Mouse (Mus musculus) brain, embryonic 14.5 days (tissue): Measurements from ENCODE around the gene Prkd1. TPM values are rescaled to one million over a fixed set of nuclear protein-coding genes. Genes with fewer than 3 reads are reported as not detected.

Source experiments
- DNase-seq: peaks from one replicate; pipeline ENCODE4 v3.0.0-alpha.2; 2011; ENCODE audit warnings: low read depth
- CTCF ChIP-seq: fragments of 200-500 bp; IDR thresholded peaks from 2 replicates; pipeline ENCODE4 v1.5.1; 2012; ENCODE audit warnings: inconsistent platforms, mild to moderate bottlenecking, moderate library complexity, borderline replicate concordance; ENCODE audit not compliant: insufficient read depth, insufficient read length; ENCODE audit errors: extremely low read depth
- POLR2A ChIP-seq: fragments of 200-500 bp; IDR thresholded peaks from 2 replicates; pipeline ENCODE4 v1.6.1; 2012; ENCODE audit warnings: mild to moderate bottlenecking, inconsistent platforms, borderline replicate concordance; ENCODE audit not compliant: poor library complexity, insufficient read depth, insufficient read length, severe bottlenecking; ENCODE audit errors: extremely low read depth
- polyA plus RNA-seq: library from polyadenylated mRNA; depleted of rRNA; stranded (reverse); fragments of >200 nt; gene quantifications from 2 replicates; pipeline ENCODE4 v1.2.3, GENCODE M21; 2012

The Prkd1 gene
- polyA plus RNA-seq, 1 experiment, result 5.0 TPM

DNA sequence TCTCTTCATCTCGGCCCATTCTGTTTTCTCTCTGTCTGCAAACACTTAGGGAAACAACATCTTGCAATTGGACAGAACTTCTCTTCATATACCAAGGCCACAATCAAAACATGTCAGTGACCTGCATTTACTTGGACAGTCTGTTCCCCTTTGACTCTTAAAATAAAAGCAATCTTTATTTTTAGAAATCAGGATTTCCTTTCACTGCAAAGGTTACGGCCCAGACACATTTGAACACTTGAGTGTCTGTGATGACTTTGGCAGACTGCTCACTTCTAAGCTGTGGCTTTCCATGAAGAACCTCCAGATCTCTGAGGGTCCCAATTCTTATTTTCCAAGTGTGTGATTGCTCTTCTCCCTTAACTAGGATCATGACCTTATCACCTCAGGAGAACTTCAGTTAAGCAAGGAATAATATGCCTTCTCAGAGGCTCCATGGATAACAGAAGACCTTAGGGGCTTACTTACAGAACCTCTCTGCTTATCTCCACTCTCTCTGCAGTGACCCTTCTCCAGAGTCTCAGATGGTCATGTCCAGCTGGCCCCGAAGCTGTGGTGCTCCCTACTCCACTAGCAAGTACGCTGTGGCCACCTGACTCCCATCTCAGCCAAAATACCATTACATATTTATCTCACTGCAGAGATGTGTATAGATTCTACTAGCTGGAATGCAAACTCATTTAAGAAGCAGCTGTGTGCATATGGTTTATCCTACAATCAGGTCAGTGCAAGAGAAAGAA, 137.2 kb downstream of the Prkd1 start:
- no peak for DNase-seq
- TF ChIP-seq CTCF (no peak), POLR2A (no peak)

DNA sequence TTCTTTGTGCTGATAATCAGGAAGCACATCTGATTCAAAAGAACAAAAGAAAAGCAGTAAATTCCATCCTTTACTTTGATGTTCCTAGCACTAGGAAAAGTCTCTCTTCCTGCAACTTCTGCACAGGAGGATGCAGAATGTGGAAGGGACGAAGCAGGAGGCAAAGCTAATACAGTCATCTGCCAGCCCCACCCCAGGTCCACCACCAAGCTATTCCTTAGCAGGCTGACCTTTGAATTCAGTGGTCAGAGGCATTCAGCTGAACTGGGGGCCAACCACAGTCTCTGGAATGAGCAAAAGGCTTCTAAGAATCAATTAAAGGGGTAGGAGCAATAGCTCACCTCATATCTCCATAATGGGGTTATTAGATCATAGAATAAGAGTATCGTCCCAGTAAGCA, 140.1 kb downstream of the Prkd1 start:
- DNase-seq, result no peak
- TF ChIP-seq POLR2A (no peak), CTCF (no peak)

DNA sequence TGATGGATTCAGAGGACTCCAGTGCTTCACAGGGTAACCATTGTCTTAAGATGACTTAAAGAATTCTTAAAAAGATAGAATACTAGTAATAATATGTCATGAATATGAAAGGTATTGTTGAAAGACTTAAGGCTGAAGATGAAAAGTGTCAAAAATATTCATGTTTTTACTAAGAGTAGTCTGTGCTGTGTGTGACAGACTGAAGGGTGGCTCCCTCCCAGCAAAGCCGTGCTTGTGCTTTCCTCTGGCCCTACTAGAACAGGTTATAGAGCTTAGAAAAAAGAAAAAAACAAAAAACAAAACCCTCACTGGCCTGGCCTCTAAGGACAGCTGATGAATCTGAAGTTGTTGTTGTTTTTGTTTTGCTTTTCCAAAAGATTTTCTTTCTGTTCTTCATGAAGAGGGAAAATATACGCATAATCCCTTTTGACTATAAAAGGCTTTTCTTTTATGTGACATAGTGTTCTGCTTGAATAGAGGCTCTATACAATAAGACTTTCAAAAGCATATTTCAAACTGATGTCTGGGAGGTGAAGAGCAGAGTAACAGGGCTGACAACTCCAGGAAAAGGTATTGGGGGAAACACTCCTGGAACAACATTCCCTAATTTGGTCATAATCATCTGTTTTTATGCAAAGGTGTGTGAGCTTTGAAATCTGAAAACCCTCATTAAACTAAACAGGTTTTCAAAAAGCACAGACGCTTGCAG, 148.9 kb downstream of the Prkd1 start:
- TF ChIP-seq CTCF (no peak), POLR2A (no peak)
- DNase-seq, result no peak

DNA sequence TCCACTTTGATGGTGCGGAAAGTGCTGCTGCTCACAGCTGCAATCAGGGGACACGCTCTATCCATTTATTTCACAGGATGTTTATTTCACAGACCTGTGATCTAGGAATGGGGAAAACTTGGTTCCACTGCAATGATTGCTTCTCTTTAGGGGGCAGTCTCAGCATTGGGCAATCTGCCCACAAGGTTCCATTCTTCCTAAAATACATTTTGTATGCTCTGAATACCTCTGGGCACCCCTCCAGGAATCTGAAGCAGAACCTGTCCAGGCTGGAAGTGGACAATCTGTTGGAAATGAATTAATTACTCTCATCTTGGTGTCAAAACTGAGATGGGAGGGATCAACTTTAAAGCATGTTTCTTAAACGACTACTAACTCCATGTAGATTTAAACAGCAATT, 152.9 kb downstream of the Prkd1 start:
- TF ChIP-seq CTCF (no peak), POLR2A (no peak)
- DNase-seq, result peak; percentile 63

DNA sequence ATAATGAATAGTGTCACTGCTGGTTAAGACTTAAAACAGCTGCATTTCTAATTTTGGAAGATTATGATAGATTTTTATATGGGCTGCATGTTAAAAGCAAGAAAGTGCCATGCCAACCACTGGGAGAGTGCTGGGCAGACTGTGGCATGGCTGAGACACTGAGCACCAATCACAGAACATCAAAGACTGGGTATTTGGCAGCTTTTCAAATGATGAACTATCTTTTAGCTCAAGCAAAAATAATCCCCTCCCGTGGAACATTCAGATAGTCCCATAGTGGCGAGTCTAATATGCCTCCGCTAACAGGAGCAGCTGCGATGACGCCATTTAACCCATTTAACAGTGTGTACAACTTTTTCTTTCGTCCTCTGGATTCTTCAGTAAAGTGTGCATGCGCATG, 169.1 kb downstream of the Prkd1 start:
- DNase-seq, result peak; percentile 64
- no peak for TF ChIP-seq POLR2A
- no peak for TF ChIP-seq CTCF

DNA sequence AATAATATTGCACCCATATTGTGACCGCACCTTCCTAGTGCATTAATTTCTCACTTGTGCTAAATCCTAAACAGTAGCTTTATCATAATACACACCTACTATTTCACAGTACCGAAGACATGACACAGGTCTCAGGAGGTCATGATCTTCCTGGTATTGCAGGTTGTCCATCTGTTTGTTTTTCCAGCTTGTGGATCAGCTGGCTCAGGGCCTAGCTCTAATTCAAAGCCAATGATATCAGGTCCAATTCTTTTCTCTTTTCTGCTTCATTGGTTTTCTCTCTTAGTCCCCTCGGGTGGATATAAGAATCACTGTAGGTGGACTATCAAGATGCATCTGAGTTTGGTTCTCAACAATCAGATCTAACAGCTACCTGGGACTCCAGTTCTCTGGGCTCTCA, 191.7 kb downstream of the Prkd1 start:
- no peak for TF ChIP-seq POLR2A
- no peak for TF ChIP-seq CTCF
- DNase-seq, result no peak

DNA sequence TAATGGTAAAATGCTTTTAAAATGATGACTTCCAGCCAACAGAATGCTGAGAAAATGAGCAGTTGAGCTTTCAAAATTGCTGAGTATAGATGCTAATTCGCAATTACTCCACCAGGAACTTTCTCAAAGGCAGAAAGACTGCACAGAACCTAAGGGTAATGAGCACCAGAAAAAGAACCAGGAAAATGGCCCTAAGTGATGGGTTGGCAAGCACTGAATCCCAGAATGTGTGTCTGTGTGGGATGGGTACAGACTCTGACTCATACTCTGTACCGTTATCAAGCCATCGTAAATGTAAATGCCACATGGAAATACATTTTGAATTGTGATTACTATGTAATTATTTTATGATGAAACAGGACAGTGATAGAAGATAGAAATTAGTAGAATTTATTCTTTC, 197.1 kb downstream of the Prkd1 start:
- no peak for DNase-seq
- TF ChIP-seq CTCF, result no peak
- no peak for TF ChIP-seq POLR2A

DNA sequence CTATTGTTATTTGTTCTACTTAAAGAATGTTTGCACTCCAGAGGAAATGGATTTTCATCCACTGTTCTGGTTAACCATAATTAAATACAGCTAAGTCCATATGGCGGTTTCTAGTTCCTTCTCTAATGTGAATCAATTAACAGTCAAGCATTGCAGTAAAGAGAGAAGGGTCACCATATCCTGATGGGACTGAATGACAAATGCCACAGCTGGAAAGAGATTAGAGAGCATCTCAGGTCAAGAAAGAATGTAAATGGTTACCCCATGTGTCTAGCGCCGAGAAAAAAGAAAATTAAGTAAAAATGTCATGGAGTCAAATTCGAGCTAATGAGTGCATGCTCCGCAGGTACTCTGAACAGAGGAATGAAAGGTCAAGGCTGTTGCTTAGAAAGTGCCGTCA, 212.2 kb downstream of the Prkd1 start:
- DNase-seq, result peak; percentile 60

DNA sequence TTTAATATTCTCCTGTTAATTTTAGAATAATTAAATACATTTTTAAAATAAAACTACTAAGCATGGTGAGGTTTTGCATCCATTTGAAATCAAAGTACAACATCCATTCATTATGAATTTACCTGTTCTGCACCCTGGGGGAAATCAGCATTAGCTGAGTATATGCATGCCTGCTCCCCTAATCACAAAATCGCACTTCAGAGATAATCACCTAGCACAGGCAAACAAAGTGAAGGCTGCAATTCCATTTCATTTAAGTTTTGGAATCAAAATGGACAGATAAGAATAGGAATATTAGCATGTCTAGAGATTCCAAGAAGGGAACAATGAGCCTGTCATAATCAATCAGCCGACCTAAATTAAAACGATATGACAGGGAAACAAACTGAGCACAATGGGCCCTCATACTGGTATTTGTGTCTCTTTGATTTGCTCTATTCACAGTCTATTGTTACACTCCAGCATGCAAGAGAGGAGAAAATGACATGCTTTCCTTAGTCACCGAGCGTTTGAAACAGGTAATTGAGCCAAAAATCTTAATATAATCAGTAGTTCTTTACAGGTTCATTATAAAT, 218.7 kb downstream of the Prkd1 start:
- DNase-seq, result peak; percentile 56
- no peak for TF ChIP-seq CTCF

More for the DNA sequence above, 212.2 kb downstream of the Prkd1 start:
- TF ChIP-seq CTCF, result no peak

DNA sequence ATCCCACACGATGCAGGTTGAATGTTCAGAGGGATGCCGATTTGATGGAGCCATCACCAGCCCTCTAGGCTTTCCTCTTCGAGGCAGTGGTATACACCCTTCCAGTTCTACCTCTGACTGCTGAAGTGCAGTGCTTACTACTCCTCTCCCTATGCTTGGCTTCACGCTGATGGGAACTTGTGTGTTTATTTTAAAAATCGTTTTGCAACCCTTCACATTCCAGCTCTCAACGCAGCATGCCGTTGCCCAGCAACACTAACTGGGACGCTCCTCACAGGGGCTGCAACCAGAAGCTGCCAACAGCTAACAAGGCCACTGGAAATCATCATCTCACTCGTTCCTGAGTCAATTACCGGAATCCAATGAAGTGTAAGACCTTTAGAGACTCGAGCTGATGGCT, 296.5 kb downstream of the Prkd1 start:
- DNase-seq, result peak; percentile 89
- TF ChIP-seq POLR2A, result no peak
- TF ChIP-seq CTCF, result no peak

DNA sequence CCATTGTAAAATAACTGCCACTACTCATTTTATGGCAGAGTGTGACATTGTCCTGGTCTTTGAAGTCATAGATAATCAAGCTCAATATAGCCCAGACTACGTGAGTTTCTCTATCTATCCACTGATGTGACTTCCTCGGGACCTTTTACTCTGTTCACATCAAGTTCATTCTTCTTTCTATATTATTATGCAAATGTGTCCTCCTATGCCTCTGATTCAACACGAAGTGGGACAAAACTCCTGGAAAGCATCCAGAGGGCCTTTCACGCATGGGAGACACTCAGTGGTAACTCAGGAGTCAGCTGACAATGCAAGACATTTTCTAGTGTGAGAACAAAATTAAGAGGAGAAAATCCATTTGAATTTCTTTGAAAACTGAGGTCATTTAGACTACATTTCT, 315.7 kb downstream of the Prkd1 start:
- TF ChIP-seq CTCF, result no peak
- no peak for TF ChIP-seq POLR2A
- peak; percentile 90 for DNase-seq

DNA sequence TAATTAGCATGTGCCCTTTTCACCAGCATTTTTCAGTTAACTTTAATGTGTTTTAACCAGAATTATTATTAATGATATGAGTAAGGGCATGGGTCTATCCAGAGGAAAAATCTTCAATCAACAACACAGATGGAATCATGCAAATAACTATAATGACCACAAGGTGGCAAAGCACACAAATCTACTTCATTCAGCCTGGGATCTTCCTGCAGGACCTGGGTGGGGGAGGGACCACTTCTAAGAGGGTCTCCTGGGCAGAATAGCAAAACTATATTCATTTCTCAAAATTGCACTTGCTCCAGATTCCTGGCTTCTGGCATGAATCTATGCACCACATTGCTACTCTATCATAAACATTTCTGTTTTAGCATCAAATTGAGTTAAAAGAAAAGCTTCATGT, 334.3 kb downstream of the Prkd1 start:
- no peak for TF ChIP-seq POLR2A
- TF ChIP-seq CTCF, result peak; percentile 51; the same call in 1 of the 2 replicates
- peak; percentile 77 for DNase-seq
